Mouse (Mus musculus) lung, adult 2 months (tissue): ENCODE results near the gene Gkap1. TPM values are rescaled to one million over a fixed set of nuclear protein-coding genes. Genes with fewer than 3 reads are reported as not detected.

ENCODE experiments used
- DNase-seq: peaks from one replicate; pipeline ENCODE4 v3.0.0; 2022
- H3K4me1 ChIP-seq: fragments of 200-500 bp; 2 replicates; pipeline ENCODE4 v1.6.1; 2011; ENCODE audit warnings: low read length; ENCODE audit not compliant: control insufficient read depth, insufficient read depth
- H3K4me3 ChIP-seq: fragments of 200-500 bp; replicated peaks from 2 replicates; pipeline ENCODE3; 2011; ENCODE audit warnings: low read depth, mild to moderate bottlenecking, control low read depth, low read length; ENCODE audit errors: extremely low read depth
- CTCF ChIP-seq: fragments of 200-500 bp; IDR thresholded peaks from 2 replicates; pipeline ENCODE4 v1.5.1; 2011; ENCODE audit warnings: mild to moderate bottlenecking, low read length, control low read depth; ENCODE audit not compliant: insufficient read depth
- POLR2A ChIP-seq: fragments of 200-500 bp; IDR thresholded peaks from 2 replicates; pipeline ENCODE4 v1.6.1; 2011; ENCODE audit warnings: low read depth, mild to moderate bottlenecking, control low read depth, low read length, borderline replicate concordance; ENCODE audit errors: extremely low read depth
- WGBS: fragments of 180-500 bp; shearing (Covaris S2); methylation state at CpG from one replicate; pipeline ENCODE4 v1.1.7; 2018; 5-methylcytosine and 5-hydroxymethylcytosine counted together
- polyA plus RNA-seq: library from polyadenylated mRNA; depleted of rRNA; stranded (reverse); fragments of >200 nt; gene quantifications from 2 replicates; pipeline ENCODE4 v1.2.3, GENCODE M21; 2012

Gkap1 gene
- polyA plus RNA-seq, 1 experiment: 6.0 TPM

DNA sequence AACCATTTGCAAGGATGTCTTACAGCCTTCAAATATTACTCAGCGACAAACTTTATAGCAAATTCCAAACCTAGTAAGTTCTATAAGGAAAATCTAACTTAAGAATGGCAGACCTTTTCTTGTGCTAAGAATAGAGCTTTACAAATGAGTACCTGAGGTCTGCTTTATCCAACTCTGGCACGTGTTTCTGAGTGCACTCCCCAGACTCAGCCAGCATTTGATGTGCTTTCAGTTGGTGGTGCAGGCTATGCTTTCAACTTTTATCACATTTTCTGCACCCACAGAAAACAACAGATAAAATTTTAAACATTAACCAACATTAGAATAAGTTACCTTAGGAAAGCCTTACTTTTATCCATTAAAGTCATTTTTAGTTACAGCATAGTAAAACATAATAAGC lies 63.0 kb downstream of the Gkap1 start:
- TF ChIP-seq CTCF: no peak
- no peak for TF ChIP-seq POLR2A
- Histone ChIP-seq H3K4me1 (peaks cover 27% of the 10 kb centered on the region), H3K4me3 (no peak overlapping the region)
- WGBS: 70% methylated on average over 2 of the region's 2 CpGs
- no peak for DNase-seq

DNA sequence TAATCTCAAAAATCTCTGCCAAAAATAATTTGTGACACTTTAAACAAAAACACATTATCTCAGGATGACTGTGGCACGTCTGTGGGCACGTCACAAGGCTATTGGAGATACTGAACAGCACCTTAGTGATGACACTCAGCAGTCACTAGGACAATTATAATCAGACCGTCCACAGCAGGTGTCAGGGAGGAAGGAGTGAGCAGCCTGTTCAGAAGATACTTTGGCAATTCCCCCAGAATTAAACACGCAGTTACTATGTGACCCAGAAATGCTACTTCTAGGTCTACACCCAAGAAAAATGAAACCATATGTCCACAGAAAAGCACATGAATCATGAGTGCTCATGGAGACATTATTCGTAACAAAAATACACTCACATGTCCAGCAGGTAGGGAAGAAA lies 65.1 kb downstream of the Gkap1 start:
- H3K4me3 ChIP-seq: no peak overlapping the region
- H3K4me1 ChIP-seq: peaks cover 30% of the 10 kb centered on the region
- no peak for TF ChIP-seq POLR2A
- no peak for TF ChIP-seq CTCF
- WGBS: 36% methylated on average over 5 of the region's 5 CpGs
- DNase-seq: no peak

DNA sequence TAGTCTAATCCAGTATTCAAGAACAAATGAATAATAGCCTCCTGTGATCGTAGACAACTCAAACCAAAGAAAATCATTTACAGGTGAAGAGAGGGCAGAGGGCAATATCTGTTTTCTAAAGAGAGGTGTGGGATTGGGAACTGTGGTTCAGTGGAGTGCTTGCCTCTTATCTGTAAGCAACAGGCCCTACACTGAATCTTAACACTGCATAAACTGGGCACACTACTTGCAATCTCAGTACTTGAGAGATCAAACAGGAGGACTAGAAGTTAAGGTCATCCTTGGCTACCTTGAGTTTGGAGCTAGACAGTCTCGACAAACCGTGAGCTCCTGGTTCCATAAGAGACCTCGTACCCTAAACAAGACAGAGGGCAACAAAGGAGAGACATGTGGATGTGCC lies 69.4 kb downstream of the Gkap1 start:
- no peak for DNase-seq
- WGBS: 78% methylated on average over 4 of the region's 4 CpGs
- Histone ChIP-seq H3K4me3 (no peak overlapping the region), H3K4me1 (peaks cover 31% of the 10 kb centered on the region)
- TF ChIP-seq CTCF (no peak), POLR2A (no peak)

DNA sequence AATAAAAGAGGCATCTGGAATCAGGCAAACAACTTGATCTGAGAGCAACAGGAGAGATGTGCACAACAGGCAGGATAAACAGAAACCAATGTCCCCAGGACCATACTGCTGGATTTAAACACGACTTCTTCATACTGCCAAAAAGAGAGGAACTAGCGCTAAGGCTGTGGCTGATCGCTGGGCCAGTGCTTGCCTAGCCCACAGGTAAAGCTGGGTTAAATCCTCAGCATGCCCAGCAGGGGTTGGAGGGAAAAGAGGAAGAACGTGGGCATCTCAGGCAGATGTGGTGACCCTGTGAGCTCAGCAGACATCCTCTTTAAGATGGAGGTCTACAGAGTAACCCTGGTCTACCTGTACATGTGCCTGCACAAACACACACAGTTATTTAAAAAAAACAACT lies 70.5 kb downstream of the Gkap1 start:
- peaks cover 22% of the 10 kb centered on the region for H3K4me1 ChIP-seq
- 55% methylated on average over 4 of the region's 4 CpGs for WGBS
- TF ChIP-seq POLR2A (no peak), CTCF (no peak)
- H3K4me3 ChIP-seq: no peak overlapping the region
- DNase-seq: no peak

DNA sequence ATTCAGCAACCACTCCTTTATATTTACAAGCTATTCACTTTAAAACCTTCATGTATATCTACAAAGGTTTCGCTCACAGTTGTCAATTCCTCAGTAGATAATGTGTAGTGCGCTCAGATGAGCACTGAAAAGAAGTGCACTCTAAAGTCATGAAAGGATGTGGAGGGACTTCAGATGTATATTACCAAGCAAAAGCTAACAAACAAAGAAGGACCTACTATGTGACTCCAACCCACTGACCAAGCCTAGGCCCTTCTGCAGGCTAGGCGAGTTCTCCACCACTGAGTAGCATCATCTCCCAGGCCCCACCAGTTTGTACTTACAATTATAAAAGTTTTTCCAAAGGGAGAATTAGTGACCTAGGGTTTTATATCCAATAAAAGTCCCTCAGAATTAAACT lies 71.3 kb downstream of the Gkap1 start:
- TF ChIP-seq POLR2A (no peak), CTCF (no peak)
- WGBS: 92% methylated on average over 3 of the region's 3 CpGs
- DNase-seq: no peak
- Histone ChIP-seq H3K4me1 (peaks cover 16% of the 10 kb centered on the region), H3K4me3 (no peak overlapping the region)

DNA sequence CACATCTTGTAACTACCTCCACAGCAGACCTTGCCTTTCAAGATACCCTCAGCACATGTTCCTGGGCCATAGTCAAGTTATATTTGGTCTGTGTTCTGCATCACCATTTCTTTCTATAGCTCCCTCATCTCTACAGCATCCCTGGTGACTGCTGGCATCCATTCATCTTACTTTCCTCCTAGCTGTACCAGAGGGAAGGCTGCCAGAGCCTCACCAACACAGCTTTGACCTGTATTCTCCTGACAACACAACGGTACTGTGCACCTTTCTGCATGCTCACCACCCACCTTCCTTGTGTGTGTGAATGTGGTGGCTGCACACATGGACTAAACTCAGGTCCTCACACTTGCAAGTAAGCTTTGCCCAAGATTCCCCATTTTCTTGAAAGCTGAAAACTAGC lies 72.6 kb downstream of the Gkap1 start:
- H3K4me1 ChIP-seq: peaks cover 16% of the 10 kb centered on the region
- DNase-seq: no peak
- H3K4me3 ChIP-seq: no peak overlapping the region
- WGBS: 87% methylated on average over 1 of the region's 1 CpGs
- TF ChIP-seq CTCF (no peak), POLR2A (no peak)

DNA sequence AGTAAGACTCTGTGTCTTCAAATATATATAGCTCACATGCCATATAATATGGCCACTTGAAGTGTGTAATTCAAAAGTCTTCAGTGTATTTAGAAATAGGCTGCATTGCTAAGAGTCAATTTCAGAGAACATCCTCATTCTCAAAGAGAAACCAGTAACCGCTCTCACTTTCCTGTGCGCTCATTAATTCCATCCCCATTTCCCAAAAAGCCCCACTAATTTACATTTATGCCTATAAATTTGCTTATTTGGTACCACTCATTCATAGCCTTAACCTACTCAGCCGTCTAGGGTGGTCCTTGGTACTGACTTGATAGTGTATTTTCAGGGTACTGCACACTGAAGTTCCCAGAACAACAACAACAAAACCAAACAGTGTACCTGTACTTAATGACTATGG lies 73.6 kb downstream of the Gkap1 start:
- 90% methylated on average over 3 of the region's 3 CpGs for WGBS
- no peak overlapping the region for H3K4me3 ChIP-seq
- no peak for DNase-seq
- H3K4me1 ChIP-seq: peaks cover 18% of the 10 kb centered on the region
- TF ChIP-seq POLR2A: no peak
- no peak for TF ChIP-seq CTCF

DNA sequence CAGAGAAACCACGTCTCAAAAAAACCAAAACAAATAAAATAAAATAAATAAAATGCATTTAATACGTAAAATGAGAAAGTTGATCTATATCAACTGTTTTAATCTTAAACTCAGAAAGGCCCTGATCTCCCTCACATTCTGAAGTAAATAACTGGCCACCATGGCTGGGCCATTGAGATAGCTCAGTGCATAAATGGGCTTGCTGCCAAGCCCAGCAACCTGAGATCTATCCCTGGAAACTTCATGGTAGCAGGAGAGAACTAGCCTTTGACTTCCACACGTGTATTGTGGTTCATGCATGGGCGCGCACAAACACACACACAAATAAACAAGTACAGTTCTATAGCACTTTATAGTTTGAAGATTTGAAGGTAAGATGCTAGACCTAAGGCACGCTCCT lies 74.2 kb downstream of the Gkap1 start:
- H3K4me3 ChIP-seq: no peak overlapping the region
- DNase-seq: no peak
- TF ChIP-seq POLR2A (no peak), CTCF (no peak)
- H3K4me1 ChIP-seq: peaks cover 14% of the 10 kb centered on the region
- WGBS: 82% methylated on average over 6 of the region's 6 CpGs

DNA sequence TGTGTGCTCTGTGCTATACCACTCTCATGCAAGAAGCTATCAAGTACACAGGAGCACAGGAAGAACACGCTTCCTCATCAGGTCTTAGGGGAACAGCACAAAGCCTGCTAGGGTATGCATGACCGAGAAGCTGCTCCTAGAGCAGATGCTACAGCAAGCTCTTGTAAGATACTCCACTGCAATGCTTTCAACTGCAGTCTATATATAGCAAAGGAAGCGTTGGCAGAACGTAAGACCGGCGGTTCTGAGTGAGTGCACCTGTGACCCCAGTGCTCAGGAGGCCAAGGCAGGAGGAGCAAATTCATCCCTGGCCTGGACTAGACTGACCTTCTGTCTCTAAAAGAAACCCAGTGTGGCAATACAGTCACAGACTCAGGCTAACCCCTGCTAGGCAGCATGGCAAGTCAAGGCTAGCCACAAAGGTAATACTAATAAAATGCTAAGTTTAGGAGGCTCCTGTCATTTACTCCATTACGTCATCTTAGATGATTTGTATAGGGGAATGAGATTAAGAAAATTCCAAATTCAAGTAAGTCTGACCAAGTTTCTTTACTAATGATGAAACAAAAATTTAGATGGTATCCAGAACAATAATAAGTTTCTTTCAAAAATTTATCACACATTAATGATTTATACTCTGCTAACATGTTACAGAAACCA lies 77.4 kb downstream of the Gkap1 start:
- WGBS: 76% methylated on average over 7 of the region's 7 CpGs
- no peak for DNase-seq
- Histone ChIP-seq H3K4me1 (peaks cover 7% of the 10 kb centered on the region), H3K4me3 (no peak overlapping the region)
- TF ChIP-seq POLR2A (no peak), CTCF (no peak)

DNA sequence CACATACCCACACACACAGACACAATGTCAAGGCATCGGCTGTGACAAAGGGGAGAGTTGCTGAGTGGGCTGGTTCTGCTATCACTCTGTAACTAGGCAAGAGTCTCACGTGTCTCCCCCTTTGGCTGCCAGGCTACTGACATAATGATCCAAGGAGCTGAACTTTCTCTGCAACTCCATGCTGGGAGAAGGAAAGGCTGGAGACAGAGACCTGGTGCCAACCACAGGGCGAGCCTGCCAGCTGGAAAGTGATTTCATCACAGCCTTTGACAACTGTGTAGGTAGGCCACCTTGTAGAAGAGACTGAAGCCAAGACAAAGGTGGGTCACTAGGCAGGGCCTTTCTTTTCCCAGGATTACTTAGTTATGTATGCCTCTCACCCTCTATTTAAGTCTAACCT lies 78.3 kb downstream of the Gkap1 start:
- Histone ChIP-seq H3K4me3 (no peak overlapping the region), H3K4me1 (peaks cover 5% of the 10 kb centered on the region; the same call in 1 of the 2 replicates)
- 70% methylated on average over 3 of the region's 3 CpGs for WGBS
- TF ChIP-seq CTCF: no peak
- TF ChIP-seq POLR2A: no peak
- DNase-seq: no peak
